27 mouse cellular contexts compared by ENCODE assay signal in the genomic region with DNA sequence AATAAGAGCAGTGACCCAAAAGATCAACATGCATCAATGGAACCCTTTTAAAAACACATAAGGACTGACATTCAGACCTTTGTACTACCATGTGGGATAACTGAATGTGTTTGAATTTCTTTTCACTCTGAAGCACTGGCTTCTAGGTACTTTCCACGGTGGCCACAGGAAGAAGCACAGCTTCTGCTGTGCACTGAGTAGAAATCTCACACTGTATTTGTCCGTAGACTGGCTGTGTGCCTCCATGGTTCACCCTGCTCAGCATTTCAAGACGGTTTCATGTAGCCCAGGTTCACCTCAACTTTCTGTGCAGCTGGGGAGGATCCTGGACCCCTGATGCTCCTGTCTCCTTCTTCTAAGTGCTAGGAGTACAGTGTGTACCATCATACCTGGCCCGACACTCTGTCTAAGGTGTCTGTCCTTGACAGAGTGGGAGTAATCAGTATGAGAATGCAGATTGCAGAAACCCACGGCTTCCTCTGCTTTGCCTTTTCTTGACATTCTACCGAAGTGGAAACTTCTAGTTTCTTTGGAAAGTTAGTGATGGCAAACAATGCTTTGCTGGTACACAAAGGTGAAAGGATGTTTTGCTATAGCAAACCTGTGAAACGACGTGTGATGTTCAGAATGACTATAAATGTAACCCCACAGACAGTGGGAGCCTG. TPM values are rescaled to one million over a fixed set of nuclear protein-coding genes. Genes with fewer than 3 reads are reported as not detected.
"Had no signal": no experiment of that assay in that cellular context is flagged by ENCODE, and none has a peak within 500 bp of the region (broad histone marks: within the 10 kb centered on the region; RNA-seq: fewer than 3 reads in every experiment).

No protein-coding gene starts in this region.

- H3K4me3 ChIP-seq: gastrocnemius, adult 2 months; heart, embryonic 10.5 days; heart, embryonic 12.5 days; hindbrain, embryonic 13.5 days; hindbrain, embryonic 15.5 days; kidney, embryonic 15.5 days; left cerebral cortex, adult 2 months; limb, embryonic 10.5 days; limb, embryonic 12.5 days; liver, embryonic 13.5 days; liver, embryonic 15.5 days had no signal

- H3K27ac ChIP-seq: gastrocnemius, adult 2 months; heart, embryonic 10.5 days; hindbrain, embryonic 13.5 days; hindbrain, embryonic 15.5 days; hindbrain, postnatal 0 days; kidney, embryonic 15.5 days; kidney, postnatal 0 days; left cerebral cortex, adult 2 months; limb, embryonic 10.5 days; limb, embryonic 12.5 days; liver, embryonic 13.5 days; liver, embryonic 15.5 days had no signal

- DNase-seq: gastrocnemius, adult 2 months; gastrocnemius, postnatal 14 days; gastrocnemius, postnatal 36 days; heart, adult 18-20 months; heart, postnatal 10 days; kidney, adult 11 months; kidney, adult 9 months; kidney, postnatal 14 days; kidney, postnatal 36 days; liver; liver, embryonic 13.5 days; liver, postnatal 0 days had no signal

- ATAC-seq: hindbrain, postnatal 0 days; intestine, embryonic 16.5 days; liver, postnatal 0 days had no signal

RNA-seq across cellular contexts. Expression of a gene that starts 11.5 kb away (rescaled TPM):
- total RNA-seq: granulocyte monocyte progenitor cell, adult 5-6 weeks; heart, postnatal 10 days; hematopoietic stem cell, adult 5-6 weeks had no signal
- polyA plus RNA-seq: intestine, embryonic 14.5 days; intestine, embryonic 16.5 days had no signal

RNA-seq across cellular contexts. Expression of a gene that starts 29.9 kb away (rescaled TPM):
- total RNA-seq: hematopoietic stem cell, adult 5-6 weeks had no signal
